Mouse (Mus musculus) G1E-ER4 (cell line): ENCODE measurements at regions not wholly inside any gene's neighbourhood (a gene's known extent, or its start where the extent isn't known, plus 50 kb on each side); places are given as distances from the start of the nearest gene placed in this dataset.

Experiments used
- GATA1 ChIP-seq: IDR thresholded peaks from one replicate; pipeline ENCODE4 v1.8.0; 2012; ENCODE audit warnings: low read length, inconsistent platforms

GRCm38 (mm10) chr9:61527491-61528056 lies 155.4 kb downstream of the Tle3 start:
- TF ChIP-seq GATA1 = no peak

- no peak for TF ChIP-seq GATA1
Measured at GRCm38 (mm10) chr9:61520136-61520535, 148.0 kb downstream of the Tle3 start.

GRCm38 (mm10) chr9:61517906-61518305 lies 145.7 kb downstream of the Tle3 start:
- TF ChIP-seq GATA1 = no peak

GRCm38 (mm10) chr9:61511436-61511835 lies 139.3 kb downstream of the Tle3 start:
- no peak for TF ChIP-seq GATA1

- no peak for TF ChIP-seq GATA1
Measured at GRCm38 (mm10) chr9:61510217-61510893, 138.2 kb downstream of the Tle3 start.

GRCm38 (mm10) chr9:61509591-61510191 lies 137.5 kb downstream of the Tle3 start:
- TF ChIP-seq GATA1 = no peak

- TF ChIP-seq GATA1 = no peak
Measured at GRCm38 (mm10) chr9:61509091-61509490, 136.9 kb downstream of the Tle3 start.

- TF ChIP-seq GATA1 = no peak
Measured at GRCm38 (mm10) chr9:61500851-61501250, 128.7 kb downstream of the Tle3 start.

GRCm38 (mm10) chr9:61492896-61493295 lies 120.7 kb downstream of the Tle3 start:
- no peak for TF ChIP-seq GATA1

- no peak for TF ChIP-seq GATA1
Measured at GRCm38 (mm10) chr9:61491131-61491712, 119.1 kb downstream of the Tle3 start.

GRCm38 (mm10) chr9:61489983-61490382 lies 117.8 kb downstream of the Tle3 start:
- TF ChIP-seq GATA1 = no peak

GRCm38 (mm10) chr9:61489147-61489546 lies 117.0 kb downstream of the Tle3 start:
- TF ChIP-seq GATA1 = no peak

- TF ChIP-seq GATA1 = no peak
Measured at GRCm38 (mm10) chr9:61487824-61488223, 115.7 kb downstream of the Tle3 start.

GRCm38 (mm10) chr9:61487146-61487545 lies 115.0 kb downstream of the Tle3 start:
- no peak for TF ChIP-seq GATA1

GRCm38 (mm10) chr9:61484391-61484790 lies 112.2 kb downstream of the Tle3 start:
- TF ChIP-seq GATA1 = no peak

- no peak for TF ChIP-seq GATA1
Measured at GRCm38 (mm10) chr9:61479626-61480025, 107.5 kb downstream of the Tle3 start.

GRCm38 (mm10) chr9:61478862-61479261 lies 106.7 kb downstream of the Tle3 start:
- TF ChIP-seq GATA1 = no peak
